Mouse (Mus musculus) cortical plate, adult 2 months (tissue): ENCODE measurements around the gene Lrrn4cl.

Experiments
- CTCF ChIP-seq: fragments of 200-500 bp; IDR thresholded peaks from 2 replicates; pipeline ENCODE4 v1.5.1; 2011; ENCODE audit warnings: mild to moderate bottlenecking, control low read depth, low read length; ENCODE audit not compliant: insufficient read depth; ENCODE audit errors: extremely low read depth
- POLR2A ChIP-seq: fragments of 200-500 bp; IDR thresholded peaks from 2 replicates; pipeline ENCODE4 v1.6.1; 2011; ENCODE audit warnings: mild to moderate bottlenecking, low read length, control low read depth; ENCODE audit not compliant: insufficient read depth; ENCODE audit errors: extremely low read depth

- TF ChIP-seq CTCF (no peak), POLR2A (no peak)
Measured at GRCm38 (mm10) chr19:8832971-8833370, 17.6 kb upstream of the Lrrn4cl start.
